Mouse (Mus musculus): ENCODE measurements at regions not wholly inside any gene's neighbourhood (a gene's known extent, or its start where the extent isn't known, plus 50 kb on each side); places are given as distances from the start of the nearest gene placed in this dataset.

- no peak for TF ChIP-seq TAL1 (conservative IDR thresholded peaks at IDR 0.05; ENCODE audit: low read depth, low read length)
- TF ChIP-seq CTCF (IDR thresholded peaks at IDR 0.05; ENCODE audit: low read depth, low read length): no peak
- no peak for TF ChIP-seq POLR2AphosphoS5 (IDR thresholded peaks at IDR 0.05; ENCODE audit: insufficient replicate concordance, low read depth, low read length)
- no peak for TF ChIP-seq GATA2 (IDR thresholded peaks at IDR 0.05; ENCODE audit: borderline replicate concordance, low read depth, low read length)
Measured at GRCm38 (mm10) chr14:105583497-105583896, 313.1 kb downstream of the Spry2 start.
